Mouse (Mus musculus) lung, embryonic 14.5 days (tissue): Measurements from ENCODE around the gene Edn3. TPM values are rescaled to one million over a fixed set of nuclear protein-coding genes. Genes with fewer than 3 reads are reported as not detected.

Experiments
- ATAC-seq: fragments of 200-750 bp; cut with Nextera tagmentation; 2 replicates; pipeline ENCODE4 v1.8.0; 2017; ENCODE audit warnings: mild to moderate bottlenecking, moderate TSS enrichment, moderate library complexity; ENCODE audit not compliant: insufficient read depth
- DNase-seq: peaks from one replicate; pipeline ENCODE4 v3.0.0-alpha.2; 2015
- H3K27ac ChIP-seq: fragments of 300-500 bp; sonication (generic); 2 replicates; pipeline ENCODE4 v1.5.1; 2014; ENCODE audit warnings: low read depth, mild to moderate bottlenecking, moderate library complexity
- H3K27me3 ChIP-seq: fragments of 300-500 bp; sonication (generic); 2 replicates; pipeline ENCODE4 v1.6.1; 2014; ENCODE audit warnings: low read length, control low read depth; ENCODE audit not compliant: insufficient read depth
- H3K36me3 ChIP-seq: fragments of 300-500 bp; sonication (generic); 2 replicates; pipeline ENCODE4 v1.6.1; 2014; ENCODE audit warnings: control low read depth; ENCODE audit not compliant: insufficient read depth
- H3K4me1 ChIP-seq: fragments of 300-500 bp; sonication (generic); 2 replicates; pipeline ENCODE4 v1.6.1; 2014; ENCODE audit warnings: antibody characterized with exemption, control low read depth; ENCODE audit not compliant: insufficient read depth
- H3K4me2 ChIP-seq: fragments of 300-500 bp; sonication (generic); 2 replicates; pipeline ENCODE4 v1.6.1; 2014; ENCODE audit warnings: mild to moderate bottlenecking
- H3K4me3 ChIP-seq: fragments of 300-500 bp; sonication (generic); 2 replicates; pipeline ENCODE4 v1.5.1; 2014; ENCODE audit warnings: low read depth, low read length
- H3K9ac ChIP-seq: fragments of 300-500 bp; sonication (generic); 2 replicates; pipeline ENCODE4 v1.6.1; 2014
- H3K9me3 ChIP-seq: fragments of 300-500 bp; sonication (generic); 2 replicates; pipeline ENCODE4 v1.6.1; 2016; ENCODE audit warnings: low read depth, low read length, control low read depth
- CTCF ChIP-seq: IDR thresholded peaks from 2 replicates; pipeline ENCODE4 v1.5.1; 2016; ENCODE audit warnings: antibody characterized with exemption, low read depth
- WGBS: fragments of 180-500 bp; shearing (Covaris S2); extraction: QIAGEN DNeasy Blood & Tissue Kit; methylation state at CpG from one replicate; pipeline ENCODE4 v1.1.7; 2014; 5-methylcytosine and 5-hydroxymethylcytosine counted together
- polyA plus RNA-seq: library from polyadenylated mRNA; unstranded; fragments of >200 nt; fragmentation: Nextera tagmentation; extraction: Ambion mirVana; gene quantifications from 2 replicates; pipeline ENCODE4 v1.2.1, GENCODE M21; 2014

The Edn3 gene
- polyA plus RNA-seq, 1 experiment from 2014 or later, result 24.2 TPM

DNA sequence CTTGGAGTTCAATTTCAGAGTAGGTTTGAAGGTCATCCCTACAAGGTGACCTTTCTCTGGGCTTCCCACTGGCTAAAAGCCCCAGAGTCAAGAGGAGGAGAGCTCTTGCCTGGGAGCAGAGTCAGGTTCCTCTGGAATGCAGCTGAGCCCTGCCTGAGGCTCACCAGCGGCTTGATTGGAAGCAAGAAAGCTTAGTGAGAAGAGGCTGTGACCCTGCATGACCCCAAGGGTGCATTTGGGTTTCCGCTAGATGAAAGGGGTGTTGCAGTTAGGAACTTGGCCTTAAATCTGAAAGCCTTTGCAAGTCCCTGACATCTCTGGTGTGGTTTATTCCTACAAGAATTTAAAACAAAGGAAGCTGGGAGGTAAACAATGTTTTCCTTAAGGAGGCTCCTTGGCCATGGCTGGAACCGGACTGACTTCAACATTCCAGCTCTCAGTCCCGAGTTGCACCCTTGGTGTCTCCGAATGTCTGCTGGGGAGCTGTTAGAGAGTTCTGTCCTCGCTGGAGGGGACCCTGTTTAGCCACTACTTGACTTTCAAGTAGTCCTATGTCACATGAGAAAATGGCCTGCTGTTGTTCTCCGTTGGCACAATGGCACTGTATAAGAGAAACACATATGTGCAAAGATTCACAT, 8.6 kb downstream of the Edn3 start:
- ATAC-seq (peak; percentile 56), DNase-seq (peak; percentile 57)
- H3K36me3 ChIP-seq, result 0 out of 2 replicates have a peak, but pooled peaks cover 5% of the 10 kb centered on the region
- no peaks in the 10 kb centered on the region for H3K27me3 ChIP-seq
- no peaks in the 10 kb centered on the region for H3K9me3 ChIP-seq
- 31% methylated on average over 7 of the region's 7 CpGs for WGBS
- peaks cover 8% of the 10 kb centered on the region; the same call in 1 of the 2 replicates for H3K4me1 ChIP-seq
- H3K4me3 ChIP-seq, result no peak overlapping the region
- H3K27ac ChIP-seq, result no peak overlapping the region; the same call in 1 of the 2 replicates
- TF ChIP-seq CTCF, result no peak
- H3K4me2 ChIP-seq, result no peak overlapping the region
- no peak overlapping the region for H3K9ac ChIP-seq

- WGBS, result 77% methylated on average over 10 of the region's 10 CpGs
- TF ChIP-seq CTCF, result no peak
- DNase-seq (no peak), ATAC-seq (no peak)
- no peak overlapping the region for H3K4me2 ChIP-seq
- H3K9me3 ChIP-seq, result no peaks in the 10 kb centered on the region
- H3K9ac ChIP-seq, result no peak overlapping the region
- H3K4me3 ChIP-seq, result no peak overlapping the region
- no peaks in the 10 kb centered on the region for H3K27me3 ChIP-seq
- 0 out of 2 replicates have a peak, but pooled peaks cover 5% of the 10 kb centered on the region for H3K36me3 ChIP-seq
- H3K4me1 ChIP-seq, result no peaks in the 10 kb centered on the region
- no peak overlapping the region for H3K27ac ChIP-seq
Measured at GRCm38 (mm10) chr2:174774177-174775111, 14.0 kb downstream of the Edn3 start.

- H3K9me3 ChIP-seq, result no peaks in the 10 kb centered on the region
- WGBS, result 64% methylated on average over 4 of the region's 4 CpGs
- no peak for DNase-seq
- no peak overlapping the region for H3K4me3 ChIP-seq
- no peak overlapping the region for H3K27ac ChIP-seq
- no peaks in the 10 kb centered on the region for H3K27me3 ChIP-seq
- H3K9ac ChIP-seq, result no peak overlapping the region
- TF ChIP-seq CTCF, result no peak
- ATAC-seq, result no peak
- no peaks in the 10 kb centered on the region for H3K4me1 ChIP-seq
- no peaks in the 10 kb centered on the region for H3K36me3 ChIP-seq
- H3K4me2 ChIP-seq, result no peak overlapping the region
Measured at GRCm38 (mm10) chr2:174782016-174782415, 21.6 kb downstream of the Edn3 start.

DNA sequence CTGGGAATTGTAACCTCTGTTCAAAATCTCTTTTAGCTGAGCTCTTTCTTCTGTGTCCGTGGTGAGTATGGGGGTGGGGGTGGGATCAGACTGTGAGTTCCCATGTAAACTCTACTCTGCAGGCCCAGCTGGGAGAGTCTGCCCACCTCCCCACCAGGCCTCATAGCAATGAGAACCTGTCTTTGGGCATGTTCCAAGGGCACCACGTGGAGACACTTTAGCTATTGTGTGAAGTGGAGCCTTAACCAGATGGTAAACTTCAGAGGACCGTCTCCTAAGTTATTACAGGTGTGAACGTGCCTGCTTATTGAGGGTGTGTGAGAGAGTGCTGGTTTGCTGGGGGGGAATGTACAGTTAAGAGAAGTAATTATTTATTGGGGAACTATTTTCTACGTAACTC, 22.5 kb downstream of the Edn3 start:
- 42% methylated on average over 5 of the region's 5 CpGs for WGBS
- ATAC-seq, result no peak
- no peaks in the 10 kb centered on the region for H3K9me3 ChIP-seq

GRCm38 (mm10) chr2:174788830-174789229, 28.4 kb downstream of the Edn3 start:
- Histone ChIP-seq H3K36me3 (no peaks in the 10 kb centered on the region), H3K27me3 (no peaks in the 10 kb centered on the region), H3K4me1 (no peaks in the 10 kb centered on the region), H3K27ac (no peak overlapping the region), H3K4me3 (no peak overlapping the region), H3K9ac (no peak overlapping the region), H3K4me2 (no peak overlapping the region), H3K9me3 (no peaks in the 10 kb centered on the region)
- no peak for TF ChIP-seq CTCF
- ATAC-seq, result no peak
- no peak for DNase-seq

More for the DNA sequence above, 22.5 kb downstream of the Edn3 start:
- H3K27me3 ChIP-seq, result no peaks in the 10 kb centered on the region
- no peak for TF ChIP-seq CTCF
- no peak overlapping the region for H3K9ac ChIP-seq
- no peaks in the 10 kb centered on the region for H3K36me3 ChIP-seq
- DNase-seq, result peak; percentile 24
- no peaks in the 10 kb centered on the region for H3K4me1 ChIP-seq
- no peak overlapping the region for H3K27ac ChIP-seq
- H3K4me2 ChIP-seq, result no peak overlapping the region
- H3K4me3 ChIP-seq, result no peak overlapping the region

DNA sequence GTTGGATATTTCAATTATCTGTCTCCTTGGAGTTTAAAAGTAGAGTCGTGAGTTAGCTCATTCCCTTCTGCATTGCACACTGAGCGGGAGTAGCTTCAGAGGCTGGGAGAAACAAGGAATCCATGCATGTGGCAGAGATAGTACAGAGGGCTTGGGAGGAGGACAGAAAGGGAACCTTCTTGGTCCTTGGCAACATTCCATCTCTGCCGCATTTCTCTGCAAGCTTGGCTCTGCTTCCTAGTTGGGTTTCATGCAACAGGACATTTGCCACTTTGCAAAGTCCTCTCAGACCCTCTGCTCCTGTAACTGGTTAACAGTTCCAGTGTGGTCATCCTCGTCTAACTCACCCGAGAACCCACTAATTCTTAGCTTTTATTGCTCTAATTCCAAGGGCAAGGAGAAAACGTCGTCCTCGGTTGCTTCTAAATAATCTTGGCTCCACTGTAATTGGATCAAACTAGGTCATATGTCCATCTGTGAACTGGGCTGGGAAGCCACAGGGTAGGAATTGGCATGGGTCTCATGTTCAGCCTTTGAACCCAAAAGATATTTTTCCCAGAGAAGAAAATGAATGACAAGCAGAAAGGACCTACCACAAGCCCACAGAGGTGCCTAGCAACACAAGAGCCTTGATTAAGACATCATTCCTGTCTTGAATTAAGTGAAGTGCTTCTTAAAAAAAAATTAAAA, 32.2 kb downstream of the Edn3 start:
- Histone ChIP-seq H3K9me3 (no peaks in the 10 kb centered on the region), H3K36me3 (no peaks in the 10 kb centered on the region), H3K27me3 (no peaks in the 10 kb centered on the region), H3K27ac (no peak overlapping the region), H3K9ac (no peak overlapping the region), H3K4me2 (no peak overlapping the region), H3K4me1 (no peaks in the 10 kb centered on the region), H3K4me3 (no peak overlapping the region)
- 79% methylated on average over 8 of the region's 8 CpGs for WGBS
- no peak for ATAC-seq
- TF ChIP-seq CTCF, result no peak
- DNase-seq, result peak; percentile 9

GRCm38 (mm10) chr2:174793181-174793580, 32.8 kb downstream of the Edn3 start:
- Histone ChIP-seq H3K4me1 (no peaks in the 10 kb centered on the region), H3K9me3 (no peaks in the 10 kb centered on the region), H3K36me3 (no peaks in the 10 kb centered on the region), H3K27me3 (no peaks in the 10 kb centered on the region), H3K9ac (no peak overlapping the region), H3K27ac (no peak overlapping the region), H3K4me3 (no peak overlapping the region), H3K4me2 (no peak overlapping the region)
- TF ChIP-seq CTCF, result no peak
- no peak for DNase-seq
- WGBS, result 91% methylated on average over 1 of the region's 1 CpGs
- ATAC-seq, result no peak
